Mouse (Mus musculus) E14TG2a.4 (cell line): ENCODE measurements at regions not wholly inside any gene's neighbourhood (a gene's known extent, or its start where the extent isn't known, plus 50 kb on each side); places are given as distances from the start of the nearest gene placed in this dataset.

Experiments used
- CTCF ChIP-seq: conservative IDR thresholded peaks from 2 replicates; pipeline ENCODE4 v1.5.1; 2014; ENCODE audit warnings: low read length
- POU5F1 ChIP-seq: IDR thresholded peaks from 2 replicates; pipeline ENCODE4 v1.6.1; 2014; ENCODE audit warnings: low read length, borderline replicate concordance

- TF ChIP-seq CTCF, result no peak
- TF ChIP-seq POU5F1, result no peak
Measured at GRCm38 (mm10) chrX:51910576-51910975, 62.0 kb downstream of the 1700080O16Rik start.
